Mouse (Mus musculus): ENCODE measurements around the gene Psme2b.
"Not testable (repeated sequence)": the region's sequence is repeated elsewhere in the genome, so short reads cannot be mapped to it uniquely, and the experiment has no call there.

GRCm38 (mm10) chr11:48935291-48935690, 10.7 kb downstream of the Psme2b start:
- not testable (repeated sequence) for TF ChIP-seq MAFK (IDR thresholded peaks at IDR 0.05; ENCODE audit: insufficient read depth, low read depth, low read length); ZC3H11A (IDR thresholded peaks at IDR 0.05; ENCODE audit: borderline replicate concordance, low read depth, low read length); HCFC1 (IDR thresholded peaks at IDR 0.05; ENCODE audit: borderline replicate concordance, insufficient read depth, low read length); ZNF384 (IDR thresholded peaks at IDR 0.05; ENCODE audit: low read depth, low read length)
